23 mouse cellular contexts compared by ENCODE assay signal in genomic region chr16:95372960-95373359, GRCm38 (mm10).
DNase-seq lines count a peak whose midpoint lies in the region; ATAC-seq lines count a peak whose summit lies in the region.
"Had no signal": no experiment of that assay in that cellular context is flagged by ENCODE, and none has a peak within 500 bp of the region (broad histone marks: within the 10 kb centered on the region; RNA-seq: fewer than 3 reads in every experiment).

No protein-coding gene starts in this region.

- peaks cover 9% of the 10 kb centered on the region for H3K4me1 ChIP-seq in kidney, embryonic 15.5 days
- H3K4me1 ChIP-seq: liver, embryonic 15.5 days had no signal

- no peaks in the 10 kb centered on the region for H3K9me3 ChIP-seq in kidney, embryonic 15.5 days (replicated peaks)
- H3K9me3 ChIP-seq: forebrain, embryonic 10.5 days; heart, embryonic 15.5 days; hindbrain, embryonic 12.5 days; liver, embryonic 15.5 days had no signal

- DNase-seq in adrenal gland, postnatal 14 days: peak; percentile 28
- no peak for DNase-seq in adrenal gland, adult 8-10 months
- no peak for DNase-seq in kidney, adult 8-10 months
- peak; percentile 66 for DNase-seq in testis, postnatal 14 days (ENCODE audit: low spot score)
- no peak for DNase-seq in testis, postnatal 10 days (ENCODE audit: low spot score)
- no peak for DNase-seq in cerebellum, postnatal 36 days
- DNase-seq: cerebellum, adult 8-10 months; gastrocnemius, postnatal 25 days; heart, adult 2 months; kidney, adult 11 months; layer of hippocampus, adult 9-11 months; right cerebral cortex, postnatal 14 days had no signal

- 0 out of 2 replicates have a peak, but pooled peaks have one; percentile 29 for ATAC-seq in kidney, embryonic 15.5 days (replicated peaks; ENCODE audit: low FRiP score)
- ATAC-seq: CD4-positive, CD25-positive, alpha-beta regulatory T cell, adult 4 months; forebrain, embryonic 16.5 days had no signal

- H3K27me3 ChIP-seq in kidney, embryonic 15.5 days: no peaks in the 10 kb centered on the region
- H3K27me3 ChIP-seq: heart, embryonic 15.5 days; hindbrain, embryonic 12.5 days; liver, embryonic 15.5 days had no signal

- no peak overlapping the region for H3K27ac ChIP-seq in kidney, embryonic 15.5 days
- H3K27ac ChIP-seq: forebrain, embryonic 10.5 days; heart, adult 2 months; heart, embryonic 15.5 days; hindbrain, embryonic 12.5 days; kidney, postnatal 0 days; left cerebral cortex, adult 2 months; liver, embryonic 15.5 days; macrophage; stomach, postnatal 0 days had no signal

- no peak overlapping the region for H3K9ac ChIP-seq in kidney, embryonic 15.5 days
- H3K9ac ChIP-seq: heart, embryonic 15.5 days; hindbrain, embryonic 12.5 days; liver, embryonic 15.5 days had no signal

- 86% methylated on average over 9 of the region's 9 CpGs for WGBS in kidney, embryonic 15.5 days

- no peak overlapping the region for H3K4me3 ChIP-seq in kidney, embryonic 15.5 days (replicated peaks)
- H3K4me3 ChIP-seq: forebrain, embryonic 10.5 days; heart, adult 2 months; heart, embryonic 15.5 days; hindbrain, embryonic 12.5 days; left cerebral cortex, adult 2 months; liver, embryonic 15.5 days had no signal

- no peaks in the 10 kb centered on the region for H3K36me3 ChIP-seq in kidney, embryonic 15.5 days
- H3K36me3 ChIP-seq: forebrain, embryonic 10.5 days; heart, embryonic 15.5 days; hindbrain, embryonic 12.5 days; liver, embryonic 15.5 days had no signal

- H3K4me2 ChIP-seq in kidney, embryonic 15.5 days: no peak overlapping the region
- H3K4me2 ChIP-seq: heart, embryonic 15.5 days; hindbrain, embryonic 12.5 days; liver, embryonic 15.5 days had no signal

Comparison
In these comparisons a context has a peak if more than half of its experiments do, and no peak if none do; other contexts are left out.
1. DNase-seq: peak in adrenal gland, postnatal 14 days (single experiment) and testis, postnatal 14 days (single experiment); none in adrenal gland, adult 8-10 months (single experiment), kidney, adult 8-10 months (0 of 2), testis, postnatal 10 days (single experiment) and cerebellum, postnatal 36 days (0 of 2).